8 mouse cellular contexts compared by ENCODE assay signal in the genomic region with DNA sequence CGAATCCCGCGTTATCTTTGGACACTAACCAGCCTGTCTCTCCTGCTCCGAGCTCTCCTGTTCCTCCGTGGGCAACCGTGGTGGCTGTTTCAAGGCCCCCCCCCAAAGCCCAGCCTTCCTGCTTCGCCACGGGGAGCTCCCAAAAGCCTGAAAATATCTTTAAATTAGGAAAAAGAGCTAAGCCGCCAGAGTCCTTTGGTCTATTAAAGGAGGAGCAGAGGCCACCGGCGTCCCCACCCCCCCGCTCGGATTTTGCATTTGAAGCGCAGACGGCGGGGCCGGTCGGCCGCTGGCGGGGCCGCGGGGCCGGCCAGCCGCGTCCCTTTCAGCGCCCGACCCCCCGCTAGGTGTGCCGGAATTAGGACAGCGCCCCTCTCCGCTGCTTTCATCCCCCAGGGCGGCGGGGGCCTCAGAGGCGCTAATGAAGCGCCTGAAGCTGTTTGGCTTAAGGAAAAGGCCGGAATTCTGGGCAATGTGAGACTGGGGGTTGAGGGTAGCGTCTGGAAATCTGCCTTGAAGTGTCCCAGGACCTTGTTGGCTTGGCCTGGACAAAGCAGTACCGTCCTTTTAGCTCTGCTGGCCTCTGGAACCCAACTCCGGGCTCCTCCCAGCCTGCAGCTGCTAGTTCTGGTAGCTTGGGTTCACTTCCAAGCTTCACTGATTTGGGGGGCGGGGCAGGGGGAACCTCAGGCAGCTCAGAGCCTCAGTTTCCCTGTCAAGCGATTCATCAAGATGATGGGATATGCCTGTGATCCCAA. TPM values are rescaled to one million over a fixed set of nuclear protein-coding genes. Genes with fewer than 3 reads are reported as not detected.
DNase-seq lines count a peak whose midpoint lies in the region; ATAC-seq and TF ChIP-seq lines count a peak whose summit lies in the region.

No protein-coding gene starts in this region.

- H3K4me1 ChIP-seq in heart, embryonic 14.5 days (ENCODE audit: control insufficient read depth in 2 of 2, insufficient read depth in 2 of 2, low read length in 2 of 2), result peaks cover 10 to 13% of the 10 kb centered on the region in 2 experiments; a peak in 2 of 4 replicates
- no peaks in the 10 kb centered on the region for H3K4me1 ChIP-seq in liver, embryonic 16.5 days (ENCODE audit: control insufficient read depth, low read depth, low read length)
- H3K4me1 ChIP-seq in stomach, postnatal 0 days (replicated peaks; ENCODE audit: control insufficient read depth, insufficient read depth), result no peaks in the 10 kb centered on the region; the same call in 1 of the 2 replicates

- H3K9ac ChIP-seq in heart, embryonic 14.5 days (ENCODE audit: low read length), result peak overlapping the region; percentile 60
- H3K9ac ChIP-seq in liver, embryonic 16.5 days (ENCODE audit: low read depth, low read length), result no peak overlapping the region; the same call in 1 of the 2 replicates
- H3K9ac ChIP-seq in stomach, postnatal 0 days (ENCODE audit: low read length), result peak overlapping the region; percentile 51

- H3K27me3 ChIP-seq in heart, embryonic 14.5 days (ENCODE audit: control insufficient read depth, insufficient read depth, low read length), result peaks cover 10% of the 10 kb centered on the region
- peaks cover 45% of the 10 kb centered on the region for H3K27me3 ChIP-seq in liver, embryonic 16.5 days (ENCODE audit: control insufficient read depth, insufficient read depth, low read depth, low read length)
- H3K27me3 ChIP-seq in stomach, postnatal 0 days (ENCODE audit: control insufficient read depth, insufficient read depth, low read length), result no peaks in the 10 kb centered on the region

- ATAC-seq in heart, embryonic 14.5 days (ENCODE audit: insufficient number of reproducible peaks, insufficient read depth, low FRiP score, low read depth), result no peak
- ATAC-seq in liver, embryonic 16.5 days (ENCODE audit: low read depth), result no peak
- no peak for ATAC-seq in stomach, postnatal 0 days (ENCODE audit: low FRiP score, low TSS enrichment)

- 1% methylated on average over 41 of the region's 41 CpGs for WGBS in heart, embryonic 14.5 days
- 2% methylated on average over 41 of the region's 41 CpGs for WGBS in liver, embryonic 16.5 days (ENCODE audit: insufficient replicate concordance)
- 1% methylated on average over 41 of the region's 41 CpGs for WGBS in stomach, postnatal 0 days

- DNase-seq in left cerebral cortex, adult 2 months (ENCODE audit: extremely low spot score in 1 of 2, low spot score in 2 of 2), result no peak
- no peak for DNase-seq in left cerebral cortex, adult 18-20 months (ENCODE audit: low spot score in 2 of 2)
- peak; percentile 56 for DNase-seq in cerebellum, adult 9-11 months
- no peak for DNase-seq in stomach, postnatal 0 days (ENCODE audit: low spot score)
- no peak for DNase-seq in urinary bladder, postnatal 14 days (ENCODE audit: low spot score)
- DNase-seq in gastrocnemius, postnatal 14 days, result no peak

- H3K9me3 ChIP-seq in heart, embryonic 14.5 days (ENCODE audit: control insufficient read depth, low read length), result peaks cover 2% of the 10 kb centered on the region; the same call in 1 of the 2 replicates
- H3K9me3 ChIP-seq in liver, embryonic 16.5 days (replicated peaks; ENCODE audit: control insufficient read depth, low read length), result no peaks in the 10 kb centered on the region
- H3K9me3 ChIP-seq in stomach, postnatal 0 days (ENCODE audit: control insufficient read depth, low read length), result no peaks in the 10 kb centered on the region

- H3K27ac ChIP-seq in left cerebral cortex, adult 2 months, result peak overlapping the region; percentile 93
- no peak overlapping the region; a peak in 1 of 4 replicates for H3K27ac ChIP-seq in heart, embryonic 14.5 days (replicated peaks in 1 of 2; ENCODE audit: control insufficient read depth in 1 of 2, insufficient read depth in 1 of 2, low read depth in 2 of 2, low read length in 2 of 2)
- H3K27ac ChIP-seq in liver, embryonic 16.5 days (ENCODE audit: low read length), result no peak overlapping the region
- peak overlapping the region; percentile 88 for H3K27ac ChIP-seq in stomach, postnatal 0 days (replicated peaks)

- no peak for TF ChIP-seq EP300 in stomach, postnatal 0 days (optimal IDR thresholded peaks at IDR 0.05)

- H3K36me3 ChIP-seq in heart, embryonic 14.5 days (ENCODE audit: control insufficient read depth, insufficient read depth, low read length), result no peaks in the 10 kb centered on the region
- H3K36me3 ChIP-seq in liver, embryonic 16.5 days (ENCODE audit: control insufficient read depth, insufficient read depth), result no peaks in the 10 kb centered on the region
- H3K36me3 ChIP-seq in stomach, postnatal 0 days (ENCODE audit: control insufficient read depth, insufficient read depth, low read length), result no peaks in the 10 kb centered on the region

- TF ChIP-seq CTCF in left cerebral cortex, adult 2 months (IDR thresholded peaks at IDR 0.05), result no peak
- 0 out of 2 replicates have a peak, but pooled peaks have one; percentile 1 for TF ChIP-seq CTCF in stomach, postnatal 0 days (IDR thresholded peaks at IDR 0.05; ENCODE audit: low read depth)

- H3K4me2 ChIP-seq in heart, embryonic 14.5 days (ENCODE audit: low read length), result peak overlapping the region; percentile 95
- peak overlapping the region; percentile 68 for H3K4me2 ChIP-seq in liver, embryonic 16.5 days (ENCODE audit: low read depth, low read length)
- H3K4me2 ChIP-seq in stomach, postnatal 0 days (replicated peaks; ENCODE audit: low read depth), result peak overlapping the region; percentile 89

- peak overlapping the region; percentile 52 for H3K4me3 ChIP-seq in left cerebral cortex, adult 2 months
- peak overlapping the region; percentile 70 to 82 for H3K4me3 ChIP-seq in heart, embryonic 14.5 days (ENCODE audit: control insufficient read depth in 1 of 2, insufficient read depth in 1 of 2, low read depth in 1 of 2, low read length in 2 of 2)
- H3K4me3 ChIP-seq in liver, embryonic 16.5 days (ENCODE audit: low read depth, low read length), result peak overlapping the region; percentile 19; the same call in 1 of the 2 replicates
- peak overlapping the region; percentile 66 for H3K4me3 ChIP-seq in stomach, postnatal 0 days (ENCODE audit: low read depth, low read length)

- intact Hi-C loops in left cerebral cortex, adult 2 months (cut with DNase I), result loop anchor here (5.0 kb wide), 1 partner anchor 94 kb away; no protein-coding TSS in a partner anchor
- intact Hi-C loops in gastrocnemius, postnatal 14 days (cut with DNase I; ENCODE audit: low total_unique reads), result no loop called here

RNA-seq across cellular contexts. Expression of a gene that starts 23.6 kb away (rescaled TPM):
- 100 to 1,000 TPM; 397 to 418 TPM for total RNA-seq in left cerebral cortex, adult 2 months (2021)
- total RNA-seq in left cerebral cortex, adult 18-20 months (2021), result 100 to 1,000 TPM; 348 to 367 TPM
- polyA plus RNA-seq in heart, embryonic 14.5 days (2014; fragmentation: Nextera tagmentation; extraction: Ambion mirVana), result 10.4 and 13.0 TPM in 2 replicates
- polyA plus RNA-seq in liver, embryonic 16.5 days (2015; fragmentation: Nextera tagmentation; extraction: Ambion mirVana), result 0.86 and 1.2 TPM in 2 replicates
- polyA plus RNA-seq in stomach, postnatal 0 days (2015; fragmentation: Nextera tagmentation; extraction: Ambion mirVana), result 6.5 and 7.5 TPM in 2 replicates
- 10 to 100 TPM; 16.2 to 17.2 TPM for total RNA-seq in gastrocnemius, postnatal 14 days (2021)

Comparison
In these comparisons a context has a peak if more than half of its experiments do, and no peak if none do; other contexts are left out.
1. H3K27ac ChIP-seq: peak in left cerebral cortex, adult 2 months (single experiment) and stomach, postnatal 0 days (single experiment); none in heart, embryonic 14.5 days (0 of 2) and liver, embryonic 16.5 days (single experiment).
2. H3K4me3 ChIP-seq: peak in every context shown above with its lines; median percentile 76 in heart, embryonic 14.5 days; 66 in stomach, postnatal 0 days; 52 in left cerebral cortex, adult 2 months; 19 in liver, embryonic 16.5 days.
3. RNA of a gene that starts 23.6 kb away (total RNA-seq): 397 to 418 TPM in left cerebral cortex, adult 2 months and 348 to 367 TPM in left cerebral cortex, adult 18-20 months; 16.2 to 17.2 TPM in gastrocnemius, postnatal 14 days; every median in the first group is over 10 times any median in the second.
4. Peak in every context shown above with its lines, with median percentiles within 50 percentile points of each other: H3K4me2 ChIP-seq.